Mouse (Mus musculus) lung, adult 18-20 months (tissue): ENCODE measurements at regions not wholly inside any gene's neighbourhood (a gene's known extent, or its start where the extent isn't known, plus 50 kb on each side); places are given as distances from the start of the nearest gene placed in this dataset.

ENCODE experiments used
- DNase-seq, 2 experiments: peaks; one replicate each; pipeline ENCODE4 v3.0.0; 2022; ENCODE audit warnings: mixed read lengths in 2 of 2

DNA sequence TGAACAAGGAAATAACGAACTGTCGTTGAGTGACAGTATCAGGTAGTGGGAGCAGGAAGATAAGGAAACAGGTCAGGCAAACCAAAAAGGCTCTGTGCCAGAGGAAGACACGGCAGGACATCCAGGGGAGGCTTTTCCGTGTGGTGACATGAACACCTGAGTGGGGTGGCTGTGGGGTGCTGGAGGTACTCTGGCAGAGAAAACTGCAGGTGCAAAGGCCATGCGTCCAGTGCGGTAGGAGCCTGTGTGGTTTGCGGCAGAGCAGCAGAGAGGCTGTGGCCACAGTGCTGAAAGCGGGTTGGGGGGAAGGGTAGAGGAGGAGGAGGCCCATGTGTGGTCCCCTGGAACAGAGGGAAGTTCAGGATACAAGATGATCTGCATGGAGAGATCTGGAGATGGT lies 153.3 kb downstream of the Chst1 start:
- no peak for DNase-seq

DNA sequence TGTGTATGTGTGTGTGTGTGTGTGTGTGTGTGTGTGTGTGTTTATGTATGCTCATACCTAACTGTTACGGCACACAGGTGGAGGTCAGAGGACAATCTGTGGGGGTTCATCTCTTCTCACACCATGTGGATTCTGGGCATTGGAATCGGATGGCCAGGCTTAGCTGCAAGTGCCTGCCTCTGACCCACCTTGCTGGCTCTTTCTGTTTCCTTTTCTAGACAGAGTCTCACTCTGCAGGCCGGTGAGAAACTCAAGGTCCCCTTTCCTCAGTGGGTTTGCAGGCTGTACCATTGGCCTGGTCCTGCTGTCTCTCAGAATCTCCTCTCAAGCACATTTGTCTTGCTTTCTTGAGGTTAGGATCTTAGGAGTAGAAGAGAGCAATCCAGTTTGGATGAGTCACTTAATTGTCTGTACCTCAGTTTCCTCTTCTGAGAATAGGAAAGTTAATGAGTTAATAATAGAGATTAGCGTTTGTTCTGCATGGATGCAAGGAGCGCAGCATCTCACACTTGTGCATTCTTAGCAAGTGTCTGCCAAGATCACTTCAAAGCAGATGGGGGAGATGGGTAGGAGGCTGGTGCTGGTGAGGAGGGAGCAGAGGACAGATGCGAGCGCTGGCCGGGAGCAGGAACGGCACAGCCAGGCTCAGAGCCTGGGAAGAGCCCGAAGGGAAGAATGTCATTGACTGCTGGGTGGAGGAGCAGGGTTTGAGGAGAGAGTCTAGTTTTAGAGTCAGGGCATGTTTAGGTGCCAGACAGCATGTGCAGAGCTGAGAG lies 155.2 kb downstream of the Chst1 start:
- peak in 1 of 2 experiments; percentile 0 for DNase-seq

DNA sequence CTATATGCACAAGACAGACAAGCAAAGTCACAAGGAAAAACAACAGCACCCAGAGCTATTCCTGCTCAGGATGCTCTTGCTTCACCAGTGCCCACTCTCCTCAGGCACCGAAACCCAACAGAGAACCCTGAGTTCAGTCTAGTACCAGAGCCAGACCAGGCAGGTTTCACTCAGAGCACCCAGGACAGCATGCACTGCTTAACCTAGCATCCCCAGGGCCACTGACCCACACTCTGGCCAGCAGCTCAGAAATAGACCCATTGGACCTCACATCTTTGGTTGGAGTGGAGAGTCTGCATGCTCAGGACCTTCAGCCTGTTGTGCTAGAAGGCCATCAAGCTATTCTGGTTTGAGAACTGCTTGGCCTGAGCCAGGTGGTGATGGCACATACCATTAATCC lies 157.0 kb downstream of the Chst1 start:
- peak in 1 of 2 experiments; percentile 0 for DNase-seq

DNA sequence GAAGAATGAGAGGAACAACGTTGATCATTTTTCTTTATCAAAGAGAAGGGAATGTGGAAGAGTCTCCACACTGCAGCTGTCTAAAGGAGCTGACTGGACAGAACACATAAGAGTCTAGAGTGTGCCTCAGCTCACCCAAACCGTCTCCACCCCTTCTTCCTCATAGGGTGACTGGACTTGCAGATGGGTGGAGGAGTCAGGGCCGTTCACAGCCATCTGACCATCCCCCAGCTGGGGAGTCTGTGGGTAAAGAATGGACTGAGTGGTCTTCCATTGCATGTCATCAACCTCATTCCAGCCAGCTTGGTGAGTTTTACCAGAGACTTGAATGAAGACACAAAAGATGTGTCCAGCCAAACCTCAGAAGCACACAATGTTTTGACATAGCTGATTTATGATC lies 156.1 kb upstream of the Syt13 start:
- no peak for DNase-seq

DNA sequence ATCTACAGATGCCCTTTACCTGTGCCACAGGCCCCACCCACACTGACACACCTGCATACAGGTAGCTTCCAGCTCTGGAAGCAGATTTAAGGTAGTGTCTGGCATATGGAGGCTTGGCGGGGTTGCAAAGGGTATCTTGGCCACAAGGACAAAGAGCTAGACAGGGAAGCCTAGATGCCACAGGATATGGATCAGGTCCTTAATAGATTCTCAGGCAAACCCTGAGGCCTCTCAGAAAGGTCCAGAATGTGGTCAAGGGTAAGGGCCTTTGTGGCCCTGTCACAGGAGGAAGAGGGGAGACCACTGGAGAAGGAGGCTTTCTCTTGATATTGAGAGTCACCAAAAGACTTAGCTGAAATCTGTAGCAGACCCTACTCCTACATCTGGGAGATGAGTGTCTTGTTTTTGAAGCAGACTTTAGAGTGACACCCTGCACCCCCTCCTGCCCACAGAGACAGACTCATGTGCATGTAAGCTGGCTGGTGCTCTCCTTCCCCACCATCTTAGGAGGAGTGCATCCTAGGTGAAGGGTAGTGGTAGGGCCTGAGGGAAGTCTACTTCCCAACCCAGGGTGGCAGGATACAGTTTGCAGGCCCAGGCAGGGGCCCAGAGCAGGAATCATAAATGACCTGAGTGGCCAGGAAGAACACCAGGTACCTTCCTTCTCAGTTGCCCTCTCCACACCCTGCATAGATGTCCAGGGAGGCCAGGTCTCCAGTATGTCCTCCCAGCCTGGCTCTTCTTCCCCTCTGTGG lies 150.8 kb upstream of the Syt13 start:
- DNase-seq, result no peak

DNA sequence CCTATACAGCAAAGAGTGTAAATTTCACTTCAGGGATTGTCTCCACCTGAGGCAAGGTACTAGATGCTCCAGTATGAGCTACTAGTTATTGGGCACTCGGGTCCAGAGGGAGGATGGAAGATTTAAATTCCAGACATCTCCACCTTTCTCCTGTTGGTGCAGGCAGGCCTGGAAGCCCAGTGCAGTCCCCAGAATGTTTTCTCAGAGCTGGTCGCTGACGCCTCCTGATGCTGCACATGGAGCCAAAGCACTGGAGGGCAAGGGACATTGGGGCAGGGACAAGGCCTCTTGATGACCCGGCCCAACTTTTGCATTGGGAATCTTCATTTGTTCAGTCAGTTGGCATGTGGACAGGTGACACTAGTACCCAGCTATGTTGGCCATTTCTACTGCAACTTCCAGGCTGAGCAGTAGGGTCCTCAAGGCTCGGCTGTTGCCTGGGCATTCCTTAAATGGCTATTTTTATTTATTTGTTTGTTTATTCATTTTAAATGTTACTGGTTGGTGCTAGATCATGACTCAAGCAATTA lies 147.4 kb upstream of the Syt13 start:
- DNase-seq, result no peak

DNA sequence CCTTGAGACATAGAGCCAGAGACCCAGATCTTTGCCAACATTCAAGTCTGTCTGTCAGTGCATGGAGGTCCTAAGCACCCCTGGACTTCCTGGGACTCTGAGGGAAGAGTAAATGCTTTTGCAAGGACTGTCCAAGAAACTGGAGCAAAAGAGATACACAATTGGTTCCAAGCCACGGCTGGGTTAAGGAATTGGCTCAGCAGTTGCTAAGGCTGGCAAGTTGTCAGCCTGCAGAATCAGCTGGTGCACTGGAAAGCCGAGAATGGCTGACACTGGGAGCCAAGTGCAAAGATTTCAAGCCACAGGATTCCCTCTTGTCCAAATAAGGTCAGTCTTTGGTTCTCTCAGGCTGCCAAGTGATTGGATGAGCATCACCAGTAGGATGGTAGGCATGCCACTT lies 146.8 kb upstream of the Syt13 start:
- DNase-seq, result no peak

DNA sequence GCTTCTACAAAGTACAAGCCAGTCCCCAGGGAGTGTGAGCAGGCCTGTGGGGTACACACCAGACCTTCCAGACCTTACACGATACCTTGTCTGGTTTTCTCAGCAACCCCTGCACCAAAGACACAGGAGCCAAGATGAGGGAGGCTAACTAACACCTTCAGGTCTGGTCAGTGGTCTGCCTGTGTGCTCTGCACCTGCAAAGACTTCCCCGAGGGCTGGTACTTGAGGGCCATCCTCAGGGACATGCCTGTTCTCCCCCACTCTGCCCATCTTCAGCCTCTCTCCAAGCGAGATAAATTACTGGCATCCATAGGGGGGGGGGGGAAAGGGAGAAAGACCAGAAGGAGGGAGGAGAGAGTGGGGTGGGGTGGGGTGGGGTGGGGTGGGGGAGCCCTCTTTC lies 145.8 kb upstream of the Syt13 start:
- DNase-seq, result no peak

DNA sequence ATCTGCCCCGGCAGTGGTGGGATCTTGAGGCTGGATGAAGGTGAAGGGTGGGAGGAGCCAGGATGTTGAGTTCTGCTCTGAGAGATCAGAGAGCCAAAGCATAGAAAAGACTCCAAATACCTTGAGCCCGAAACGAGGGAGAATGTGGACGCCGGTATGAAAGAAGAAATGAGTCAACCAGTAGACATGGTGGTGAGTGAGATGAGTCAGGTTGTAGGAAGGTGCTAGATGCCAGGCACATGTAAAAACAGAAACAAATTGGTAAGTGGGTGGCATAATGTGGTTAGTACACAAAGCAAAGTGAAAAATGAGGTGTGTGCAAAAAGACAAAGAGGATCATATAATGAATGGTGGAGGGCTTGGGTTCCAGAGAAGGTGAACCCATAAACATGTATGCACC lies 144.8 kb upstream of the Syt13 start:
- DNase-seq, result no peak

DNA sequence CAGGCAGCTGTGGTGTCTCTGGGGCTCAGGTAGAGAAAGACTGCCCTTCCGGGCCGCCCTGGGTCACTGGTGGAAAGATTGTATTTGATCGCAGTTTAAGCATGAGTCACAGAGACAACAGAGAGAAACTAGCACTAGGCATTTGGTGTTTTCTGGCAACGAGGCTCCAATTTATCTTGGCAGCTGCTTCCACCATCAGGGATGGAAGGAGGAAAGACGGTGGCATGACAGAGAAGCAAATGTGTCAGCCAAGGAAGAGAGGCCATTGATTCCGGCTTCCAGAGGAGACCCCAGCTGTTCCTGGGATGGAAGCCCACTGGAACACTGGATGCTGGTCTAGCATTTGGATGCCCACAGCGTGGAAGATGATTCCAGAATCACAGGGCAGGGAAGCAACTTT lies 142.3 kb upstream of the Syt13 start:
- no peak for DNase-seq

DNA sequence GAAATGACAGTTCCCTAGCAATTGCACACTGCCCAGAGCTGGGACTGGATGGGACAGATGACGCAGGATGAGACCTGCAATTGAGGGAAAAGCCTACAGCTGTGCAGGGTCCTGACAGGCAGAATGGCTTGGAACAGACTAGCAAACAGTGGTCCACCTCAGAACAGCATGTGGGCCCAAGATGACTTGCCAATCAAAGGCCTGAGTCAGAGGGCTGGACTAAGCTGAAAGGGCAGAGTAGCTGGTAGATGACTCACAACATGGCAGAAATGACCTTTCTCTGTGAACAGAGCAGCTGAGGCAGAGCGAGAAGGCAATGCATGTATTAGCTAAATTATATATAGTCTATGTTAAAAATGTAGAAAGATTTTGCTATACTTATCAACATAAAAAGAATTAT lies 138.4 kb upstream of the Syt13 start:
- no peak for DNase-seq

DNA sequence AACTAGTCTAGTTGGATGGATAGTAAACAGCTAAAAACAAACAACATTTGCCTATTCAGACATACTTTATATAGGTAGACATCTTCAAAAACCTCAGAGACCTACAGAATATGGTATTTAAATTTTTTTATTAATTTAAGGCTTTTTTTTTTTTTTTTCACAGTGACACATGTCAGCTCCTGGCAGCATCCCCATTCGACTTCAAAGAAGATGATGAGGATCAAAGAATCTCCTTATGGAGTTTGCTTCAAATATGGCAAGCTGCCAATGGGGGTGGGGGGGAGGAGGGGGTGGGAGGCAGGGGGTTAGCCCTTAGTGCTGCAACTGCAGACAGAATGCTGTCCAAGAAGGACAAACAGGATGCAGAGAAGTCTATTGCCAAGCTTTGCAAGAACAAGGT lies 135.8 kb upstream of the Syt13 start:
- no peak for DNase-seq

DNA sequence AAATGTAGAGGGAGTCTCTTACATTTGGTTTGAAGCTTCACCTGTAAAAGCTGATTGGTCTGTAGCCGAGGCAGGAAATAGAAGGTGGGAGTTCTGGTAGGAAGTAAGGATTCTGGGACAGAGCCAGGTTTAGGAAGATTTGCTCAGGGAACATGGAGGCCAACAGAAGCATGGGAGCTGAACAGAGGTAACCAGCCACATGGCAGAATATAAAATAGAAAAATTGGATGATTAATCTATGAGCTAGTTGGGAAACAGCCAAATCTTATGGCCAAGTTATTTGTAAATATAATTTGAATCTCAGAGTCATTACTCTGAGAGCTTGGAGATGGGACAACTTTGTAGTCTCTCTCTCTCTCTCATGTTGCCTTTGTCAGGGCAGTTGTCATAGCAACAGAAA lies 134.9 kb upstream of the Syt13 start:
- no peak for DNase-seq

DNA sequence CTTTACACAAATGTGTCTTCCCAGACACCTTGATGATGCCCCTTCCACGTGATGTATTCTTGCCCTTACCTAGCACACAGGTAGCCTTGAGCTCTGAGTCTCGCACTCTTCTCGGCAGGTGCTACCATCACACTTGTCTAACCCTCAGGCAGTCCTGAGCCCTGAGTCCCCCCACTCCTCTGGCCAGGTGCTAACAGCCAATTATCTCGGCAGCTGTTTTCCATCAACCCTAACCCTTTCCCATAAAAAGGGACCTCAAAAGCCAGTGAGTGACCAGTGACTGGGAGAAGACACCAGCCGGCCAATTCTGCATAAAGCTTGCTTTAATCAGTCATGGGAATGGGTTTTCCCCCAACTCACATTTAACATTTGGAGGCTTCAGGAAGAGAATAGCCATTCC lies 133.4 kb upstream of the Syt13 start:
- no peak for DNase-seq

DNA sequence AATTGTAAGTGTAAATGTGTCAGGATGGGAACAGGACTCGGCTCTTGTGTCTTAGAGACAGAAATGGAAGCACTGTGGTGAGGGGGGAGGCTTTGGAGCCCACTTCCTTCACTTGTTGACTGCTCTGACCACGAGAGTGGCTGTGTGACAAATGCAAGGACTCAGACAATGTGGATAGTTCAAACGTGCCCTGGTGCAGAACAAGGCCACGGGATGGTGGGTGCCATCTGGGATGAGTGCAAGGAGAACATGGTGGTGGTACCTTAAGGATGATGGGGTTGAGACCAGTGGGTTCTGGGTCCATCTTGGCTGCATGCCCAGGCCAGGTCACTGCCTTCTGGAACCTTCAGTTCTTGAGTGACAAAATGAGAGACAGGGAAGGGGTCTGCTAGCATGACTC lies 132.3 kb upstream of the Syt13 start:
- DNase-seq, result no peak

DNA sequence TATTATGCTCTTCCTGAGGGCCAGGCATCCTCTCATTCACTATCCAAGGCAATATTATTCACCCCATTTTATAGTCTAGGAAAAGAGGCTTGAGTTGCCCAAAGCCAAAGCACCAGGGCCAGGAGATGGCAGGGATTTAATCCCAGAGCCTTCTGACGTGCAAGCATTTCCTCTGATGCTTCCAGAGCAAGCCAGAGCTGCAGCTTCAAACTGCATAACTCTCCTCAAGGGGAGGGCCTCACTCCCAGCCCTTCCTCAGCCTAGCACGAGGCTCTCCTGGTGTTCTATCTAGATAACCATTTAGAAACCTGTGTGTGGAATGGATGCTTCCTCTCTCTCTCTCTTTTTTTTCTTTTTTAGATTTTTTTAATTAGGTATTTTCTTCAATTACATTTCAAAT lies 130.0 kb upstream of the Syt13 start:
- DNase-seq, result no peak

DNA sequence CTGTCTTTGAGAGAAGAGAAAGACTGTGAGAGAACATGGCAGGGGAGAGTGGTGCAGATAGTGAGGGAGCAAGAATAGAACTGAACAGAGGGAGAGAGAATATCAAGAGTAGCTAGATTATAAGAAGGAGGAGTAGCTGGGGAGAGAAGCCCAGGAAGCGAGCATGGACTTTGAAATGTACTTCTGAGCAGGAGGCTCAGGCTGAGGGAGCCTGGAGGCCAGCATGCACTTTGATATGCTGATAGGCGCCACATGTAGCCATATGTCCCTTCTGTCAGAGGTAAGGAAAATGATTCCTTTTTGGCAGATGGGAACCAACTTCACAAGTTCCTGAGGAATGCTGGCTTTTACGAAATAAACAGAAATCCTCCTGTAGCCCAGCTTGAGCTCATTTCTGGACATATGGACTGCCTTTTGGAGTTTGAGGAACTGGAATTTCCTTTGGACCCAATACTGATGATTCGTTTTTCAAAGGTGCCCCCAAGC lies 126.9 kb upstream of the Syt13 start:
- no peak for DNase-seq

DNA sequence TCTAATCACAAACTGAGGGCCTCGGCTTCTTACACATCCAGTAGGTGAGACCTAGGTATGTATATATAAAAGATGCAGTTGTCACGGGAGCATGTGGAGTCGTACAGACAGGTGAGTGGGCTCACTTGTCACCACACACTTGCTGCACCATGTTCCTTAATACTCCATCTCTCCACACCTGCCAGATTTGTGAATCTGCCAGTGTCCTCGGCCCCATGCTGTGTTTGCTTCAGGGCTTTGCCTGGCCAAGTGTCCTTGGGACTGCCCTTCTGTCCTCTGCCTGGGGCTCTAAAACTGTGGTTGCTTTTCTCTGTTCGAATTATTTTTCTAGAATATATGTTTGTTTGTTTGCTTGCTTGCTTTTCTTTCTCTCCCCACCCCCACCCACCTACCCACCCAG lies 126.0 kb upstream of the Syt13 start:
- no peak for DNase-seq

DNA sequence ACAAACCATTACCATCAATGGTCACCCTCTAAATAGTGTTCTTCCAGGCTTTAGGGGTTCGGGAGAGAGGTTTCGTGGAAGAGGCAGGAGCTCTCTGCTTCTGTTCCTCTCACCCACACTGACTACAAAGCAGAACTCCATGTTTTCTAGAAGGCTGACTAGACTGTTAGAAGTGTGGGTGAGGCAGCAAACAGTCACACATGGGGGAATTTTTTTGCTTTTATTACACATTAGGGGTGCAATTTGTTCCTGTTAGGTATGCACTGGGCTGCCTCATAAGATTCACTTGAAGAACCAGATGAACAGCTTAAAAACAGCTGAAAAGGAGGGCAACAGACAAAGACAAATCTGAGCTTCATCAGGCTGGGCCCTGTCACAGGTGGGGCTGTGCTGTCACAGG lies 124.5 kb upstream of the Syt13 start:
- no peak for DNase-seq

DNA sequence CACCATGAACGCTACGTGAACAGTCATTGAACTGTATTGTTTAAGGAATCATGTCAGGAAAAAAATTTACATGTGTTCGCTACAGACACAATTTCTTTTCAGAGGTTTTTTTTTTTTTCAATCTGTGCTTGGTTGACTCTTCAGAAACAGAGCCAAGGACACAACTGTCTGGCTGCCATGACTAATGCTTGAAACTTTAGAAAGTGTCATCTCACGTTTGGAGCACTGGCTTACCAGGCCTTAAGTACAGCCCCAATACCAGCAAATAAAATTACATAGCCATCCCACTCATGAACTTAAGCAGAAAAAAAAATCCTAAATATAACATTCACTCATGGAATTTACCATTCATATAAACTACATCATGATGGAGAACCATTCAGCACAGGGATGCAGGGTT lies 115.1 kb upstream of the Syt13 start:
- DNase-seq, result no peak

DNA sequence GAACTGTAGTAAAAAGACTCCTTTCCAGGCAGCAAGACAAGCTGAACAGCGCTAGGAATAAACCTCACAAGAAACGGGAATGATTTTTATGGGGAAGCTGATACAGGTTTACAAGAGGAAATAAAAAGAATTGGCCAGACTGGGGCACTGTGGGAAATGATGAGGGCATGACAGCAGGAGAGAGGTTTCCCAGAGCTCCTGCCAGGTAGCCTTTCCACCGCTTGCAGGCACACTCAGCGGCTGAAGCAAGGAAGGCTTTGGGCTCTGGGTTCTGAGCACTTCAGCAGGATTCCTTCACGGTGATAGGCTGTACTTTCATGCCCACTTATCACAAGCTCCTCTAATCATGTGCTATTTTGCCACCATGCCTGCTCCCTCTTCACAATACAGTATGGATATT lies 114.2 kb upstream of the Syt13 start:
- DNase-seq, result no peak

DNA sequence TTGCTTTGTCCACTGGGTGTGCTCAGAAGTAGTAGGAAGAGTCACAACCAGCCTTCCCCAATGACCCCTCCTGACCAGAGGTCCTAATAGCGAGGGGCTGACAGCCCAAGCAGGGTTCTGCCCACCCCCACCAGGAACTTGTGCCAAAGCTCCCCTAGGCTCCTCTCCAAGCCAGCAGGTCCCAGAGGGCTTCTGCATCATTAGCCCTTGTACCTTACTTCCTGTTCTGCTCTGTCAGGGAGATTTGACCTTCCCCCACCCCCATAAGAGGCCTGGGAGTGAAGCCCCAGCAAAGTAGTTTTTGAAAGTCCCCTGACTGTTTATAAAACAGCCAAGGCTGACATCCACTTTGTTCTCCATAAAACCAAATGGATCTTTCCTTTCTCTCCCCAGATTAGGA lies 110.0 kb upstream of the Syt13 start:
- no peak for DNase-seq

DNA sequence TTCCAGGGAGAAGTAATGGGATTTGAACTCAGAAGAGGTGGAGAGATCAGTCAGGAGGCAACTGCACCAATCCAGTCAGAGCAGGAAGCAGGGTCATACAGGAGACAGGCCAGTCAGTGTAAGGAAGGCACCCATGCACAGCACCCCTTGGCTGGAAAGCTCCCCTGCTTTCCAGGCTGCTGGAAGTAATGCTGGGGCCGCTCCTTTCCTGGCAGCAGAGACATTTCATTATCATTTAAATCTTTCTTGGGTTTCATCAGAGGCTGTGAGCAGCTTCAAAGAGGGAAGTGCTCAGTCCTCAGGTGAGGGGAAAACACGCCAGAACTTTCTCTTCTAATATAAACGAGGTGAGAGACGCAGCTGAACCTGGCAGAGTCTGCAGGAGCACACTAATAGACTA lies 109.1 kb upstream of the Syt13 start:
- no peak for DNase-seq

DNA sequence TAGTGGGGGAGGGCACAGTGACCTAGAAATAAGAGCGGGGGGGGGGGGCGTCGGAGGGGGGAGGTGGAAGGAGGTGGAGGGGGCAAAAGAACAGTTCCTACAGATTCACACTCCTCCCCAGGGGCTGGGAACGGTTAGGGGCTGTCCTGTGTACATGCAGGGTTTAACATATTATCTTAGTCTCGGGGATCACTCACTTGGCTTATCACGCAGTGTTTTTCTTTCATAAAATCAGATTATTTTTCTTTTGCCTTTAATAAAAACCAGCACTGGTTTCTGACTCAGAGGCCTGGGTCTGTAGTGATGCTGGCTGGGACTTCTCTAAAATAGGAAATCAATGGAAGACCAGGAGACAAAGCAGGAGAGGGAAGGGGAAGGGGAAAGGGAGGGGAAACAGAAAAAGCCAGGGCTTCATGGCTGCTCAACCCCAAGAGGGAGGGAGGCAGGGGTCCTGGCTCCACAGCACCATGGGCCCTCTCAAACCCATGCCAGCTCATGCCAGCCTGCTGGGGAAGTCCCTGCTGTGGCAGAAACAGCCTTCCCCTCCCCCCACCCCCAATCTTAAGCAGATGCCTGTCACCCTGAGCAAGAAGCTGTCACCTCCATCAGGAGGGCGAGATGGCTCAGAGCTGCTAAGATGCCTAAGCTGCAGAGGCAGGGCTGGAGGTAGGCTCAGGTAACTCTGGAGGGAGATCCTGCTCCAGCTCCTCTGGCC lies 108.3 kb upstream of the Syt13 start:
- no peak for DNase-seq
